Mouse (Mus musculus) heart, adult 2 months (tissue): ENCODE results near the gene Nfatc2. TPM values are rescaled to one million over a fixed set of nuclear protein-coding genes. Genes with fewer than 3 reads are reported as not detected.

ENCODE experiments used
- DNase-seq, 2 experiments: peaks; one replicate each; pipeline ENCODE4 v3.0.0; 2021
- H3K27ac ChIP-seq: fragments of 200-600 bp; 2 replicates; pipeline ENCODE4 v1.8.1; 2022
- H3K27me3 ChIP-seq: fragments of 200-500 bp; 2 replicates; pipeline ENCODE4 v1.6.1; 2012; ENCODE audit warnings: mild to moderate bottlenecking, low read length, inconsistent platforms, mixed read lengths; ENCODE audit not compliant: control insufficient read depth, insufficient read depth
- H3K36me3 ChIP-seq: fragments of 200-500 bp; 2 replicates; pipeline ENCODE4 v1.6.1; 2012; ENCODE audit warnings: low read length, inconsistent platforms; ENCODE audit not compliant: control insufficient read depth, insufficient read depth
- H3K4me1 ChIP-seq: fragments of 200-500 bp; 2 replicates; pipeline ENCODE4 v1.6.1; 2011; ENCODE audit warnings: low read length; ENCODE audit not compliant: control insufficient read depth, insufficient read depth
- H3K4me3 ChIP-seq: fragments of 200-600 bp; 2 replicates; pipeline ENCODE4 v1.8.1; 2022
- H3K79me2 ChIP-seq: fragments of 200-500 bp; replicated peaks from 2 replicates; pipeline ENCODE4 v1.6.1; 2012; ENCODE audit warnings: mild to moderate bottlenecking, inconsistent platforms, low read length, moderate library complexity, mixed read lengths; ENCODE audit not compliant: control insufficient read depth, insufficient read depth
- H3K9ac ChIP-seq: fragments of 200-500 bp; 2 replicates; pipeline ENCODE4 v1.6.1; 2012; ENCODE audit warnings: low read depth, mild to moderate bottlenecking, control low read depth, inconsistent platforms, low read length, mixed read lengths
- CTCF ChIP-seq: fragments of 200-600 bp; IDR thresholded peaks from 2 replicates; pipeline ENCODE4 v1.8.1; 2022; ENCODE audit warnings: antibody characterized with exemption, mild to moderate bottlenecking, moderate library complexity
- EP300 ChIP-seq: fragments of 200-500 bp; IDR thresholded peaks from 2 replicates; pipeline ENCODE4 v1.6.1; 2011; ENCODE audit warnings: low read depth, low read length, control low read depth; ENCODE audit not compliant: insufficient read depth
- POLR2A ChIP-seq: fragments of 200-500 bp; IDR thresholded peaks from 2 replicates; pipeline ENCODE4 v1.6.1; 2011; ENCODE audit warnings: mild to moderate bottlenecking, low read depth, low read length, control low read depth; ENCODE audit not compliant: insufficient read depth
- WGBS: fragments of 180-500 bp; shearing (Covaris S2); methylation state at CpG from one replicate; pipeline ENCODE4 v1.1.7; 2018; 5-methylcytosine and 5-hydroxymethylcytosine counted together
- intact Hi-C: fragments of 180-260 bp; cut with DNase I; formaldehyde crosslinking; loops from one replicate; pipeline ENCODE4 v1.15.1; 2025
- polyA plus RNA-seq: library from polyadenylated mRNA; depleted of rRNA; stranded (reverse); fragments of >200 nt; gene quantifications from 2 replicates; pipeline ENCODE4 v1.2.3, GENCODE M21; 2012
- total RNA-seq, 2 experiments: library from RNA; stranded (reverse); gene quantifications; 2 replicates each; pipeline ENCODE4 v1.2.3; 2021

Gene Nfatc2
- total and polyA plus RNA-seq, 3 experiments, result 11.2 to 18.3 (median 12.8) TPM

- 58% methylated on average over 12 of the region's 12 CpGs for WGBS
- intact Hi-C loops, result no loop called here
- peak; percentile 58 to 72 for DNase-seq
- H3K27ac ChIP-seq, result peak overlapping the region; percentile 80
- H3K36me3 ChIP-seq, result no peaks in the 10 kb centered on the region
- H3K9ac ChIP-seq, result no peak overlapping the region
- H3K4me1 ChIP-seq, result peaks cover 16% of the 10 kb centered on the region
- no peaks in the 10 kb centered on the region for H3K27me3 ChIP-seq
- no peak overlapping the region for H3K4me3 ChIP-seq
- no peaks in the 10 kb centered on the region for H3K79me2 ChIP-seq
- TF ChIP-seq CTCF (no peak), EP300 (no peak), POLR2A (no peak)
Observed at GRCm38 (mm10) chr2:168586512-168586911, 14.9 kb downstream of the Nfatc2 start.

GRCm38 (mm10) chr2:168584857-168585256, 16.6 kb downstream of the Nfatc2 start:
- H3K9ac ChIP-seq, result no peak overlapping the region

GRCm38 (mm10) chr2:168584408-168584807, 17.0 kb downstream of the Nfatc2 start:
- Histone ChIP-seq H3K27me3 (no peaks in the 10 kb centered on the region), H3K4me1 (peaks cover 17% of the 10 kb centered on the region), H3K79me2 (no peaks in the 10 kb centered on the region), H3K27ac (peak overlapping the region; percentile 87), H3K9ac (peak overlapping the region; percentile 30; the same call in 1 of the 2 replicates), H3K36me3 (no peaks in the 10 kb centered on the region), H3K4me3 (no peak overlapping the region)
- intact Hi-C loops, result no loop called here
- 47% methylated on average over 8 of the region's 8 CpGs for WGBS
- peak in 1 of 2 experiments; percentile 54 for DNase-seq
- TF ChIP-seq POLR2A (no peak), EP300 (no peak), CTCF (no peak)

More at GRCm38 (mm10) chr2:168584857-168585256, 16.6 kb downstream of the Nfatc2 start:
- Histone ChIP-seq H3K4me3 (no peak overlapping the region), H3K4me1 (peaks cover 16% of the 10 kb centered on the region), H3K27me3 (no peaks in the 10 kb centered on the region), H3K36me3 (no peaks in the 10 kb centered on the region), H3K27ac (peak overlapping the region; percentile 87), H3K79me2 (no peaks in the 10 kb centered on the region)
- peak; percentile 61 to 72 for DNase-seq
- TF ChIP-seq POLR2A (no peak), CTCF (no peak), EP300 (0 out of 2 replicates have a peak, but pooled peaks have one; percentile 60)
- intact Hi-C loops, result no loop called here
- 56% methylated on average over 6 of the region's 6 CpGs for WGBS

- TF ChIP-seq POLR2A (no peak), EP300 (no peak), CTCF (no peak)
- H3K4me3 ChIP-seq, result no peak overlapping the region
- H3K79me2 ChIP-seq, result no peaks in the 10 kb centered on the region
- no peaks in the 10 kb centered on the region for H3K27me3 ChIP-seq
- H3K27ac ChIP-seq, result peak overlapping the region; percentile 87
- DNase-seq, result no peak
- peaks cover 21% of the 10 kb centered on the region for H3K4me1 ChIP-seq
- no peak overlapping the region for H3K9ac ChIP-seq
- H3K36me3 ChIP-seq, result no peaks in the 10 kb centered on the region
- WGBS, result 61% methylated on average over 5 of the region's 5 CpGs
- intact Hi-C loops, result no loop called here
Observed at GRCm38 (mm10) chr2:168583084-168583483, 18.4 kb downstream of the Nfatc2 start.

- DNase-seq, result no peak
- Histone ChIP-seq H3K27ac (no peak overlapping the region; the same call in 1 of the 2 replicates), H3K36me3 (no peaks in the 10 kb centered on the region), H3K9ac (no peak overlapping the region), H3K4me3 (no peak overlapping the region), H3K79me2 (no peaks in the 10 kb centered on the region), H3K4me1 (peaks cover 14% of the 10 kb centered on the region), H3K27me3 (no peaks in the 10 kb centered on the region)
- no peak for TF ChIP-seq EP300
- no peak for TF ChIP-seq CTCF
- TF ChIP-seq POLR2A, result no peak
- WGBS, result 80% methylated on average over 6 of the region's 6 CpGs
- intact Hi-C loops, result no loop called here
Observed at GRCm38 (mm10) chr2:168581207-168581854, 20.1 kb downstream of the Nfatc2 start.

GRCm38 (mm10) chr2:168580295-168580915, 21.1 kb downstream of the Nfatc2 start:
- H3K4me3 ChIP-seq, result no peak overlapping the region
- H3K9ac ChIP-seq, result no peak overlapping the region
- no peak overlapping the region; the same call in 1 of the 2 replicates for H3K27ac ChIP-seq
- no peaks in the 10 kb centered on the region for H3K27me3 ChIP-seq
- no peak for DNase-seq
- no peaks in the 10 kb centered on the region for H3K79me2 ChIP-seq
- H3K36me3 ChIP-seq, result no peaks in the 10 kb centered on the region
- intact Hi-C loops, result no loop called here
- no peak for TF ChIP-seq CTCF
- no peak for TF ChIP-seq EP300
- no peak for TF ChIP-seq POLR2A
- peaks cover 13% of the 10 kb centered on the region for H3K4me1 ChIP-seq
- WGBS, result 59% methylated on average over 22 of the region's 22 CpGs
